In genomic region chr6:123004696-123005095, GRCm38 (mm10) we compare ENCODE assay signal across 14 mouse cellular contexts. TPM values are rescaled to one million over a fixed set of nuclear protein-coding genes. Genes with fewer than 3 reads are reported as not detected.
"Had no signal": no experiment of that assay in that cellular context is flagged by ENCODE, and none has a peak within 500 bp of the region (broad histone marks: within the 10 kb centered on the region; RNA-seq: fewer than 3 reads in every experiment).

No protein-coding gene starts in this region.

RNA-seq across cellular contexts. Expression of gene Clec4a4, which starts 14.5 kb away (rescaled TPM):
- total RNA-seq: gastrocnemius, adult 18-20 months; gastrocnemius, adult 2 months; gastrocnemius, adult 8-10 months; gastrocnemius, postnatal 10 days; gastrocnemius, postnatal 14 days; gastrocnemius, postnatal 25 days; gastrocnemius, postnatal 36 days; gastrocnemius, postnatal 4 days; granulocyte monocyte progenitor cell, adult 5-6 weeks; heart, adult 18-20 months; heart, adult 2 months; heart, adult 8-10 months had no signal

RNA-seq across cellular contexts. Expression of gene Clec4b1, which starts 45.1 kb away (rescaled TPM):
- total RNA-seq: common myeloid progenitor, adult 5-6 weeks; forebrain, postnatal 0 days; gastrocnemius, adult 18-20 months; gastrocnemius, adult 8-10 months; gastrocnemius, postnatal 10 days; gastrocnemius, postnatal 14 days; gastrocnemius, postnatal 25 days; gastrocnemius, postnatal 36 days; gastrocnemius, postnatal 4 days; granulocyte monocyte progenitor cell, adult 5-6 weeks; heart, adult 18-20 months had no signal

RNA-seq across cellular contexts. Expression of gene Clec4a3, which starts 52.4 kb away (rescaled TPM):
- total RNA-seq: common myeloid progenitor, adult 5-6 weeks had no signal
